Mouse (Mus musculus) heart, adult 2 months (tissue): Measurements from ENCODE around the gene Gm11042. TPM values are rescaled to one million over a fixed set of nuclear protein-coding genes. Genes with fewer than 3 reads are reported as not detected.
A peak's percentile ranks its signal among the peaks of the same experiment; 100 is the strongest.

ENCODE experiments used
- DNase-seq, 2 experiments: peaks; one replicate each; pipeline ENCODE4 v3.0.0; 2021
- H3K27ac ChIP-seq: fragments of 200-600 bp; 2 replicates; pipeline ENCODE4 v1.8.1; 2022
- H3K27me3 ChIP-seq: fragments of 200-500 bp; 2 replicates; pipeline ENCODE4 v1.6.1; 2012; ENCODE audit warnings: mild to moderate bottlenecking, low read length, inconsistent platforms, mixed read lengths; ENCODE audit not compliant: control insufficient read depth, insufficient read depth
- H3K36me3 ChIP-seq: fragments of 200-500 bp; 2 replicates; pipeline ENCODE4 v1.6.1; 2012; ENCODE audit warnings: low read length, inconsistent platforms; ENCODE audit not compliant: control insufficient read depth, insufficient read depth
- H3K4me1 ChIP-seq: fragments of 200-500 bp; 2 replicates; pipeline ENCODE4 v1.6.1; 2011; ENCODE audit warnings: low read length; ENCODE audit not compliant: control insufficient read depth, insufficient read depth
- H3K4me3 ChIP-seq: fragments of 200-600 bp; 2 replicates; pipeline ENCODE4 v1.8.1; 2022
- H3K79me2 ChIP-seq: fragments of 200-500 bp; replicated peaks from 2 replicates; pipeline ENCODE4 v1.6.1; 2012; ENCODE audit warnings: mild to moderate bottlenecking, inconsistent platforms, low read length, moderate library complexity, mixed read lengths; ENCODE audit not compliant: control insufficient read depth, insufficient read depth
- H3K9ac ChIP-seq: fragments of 200-500 bp; 2 replicates; pipeline ENCODE4 v1.6.1; 2012; ENCODE audit warnings: low read depth, mild to moderate bottlenecking, control low read depth, inconsistent platforms, low read length, mixed read lengths
- CTCF ChIP-seq: fragments of 200-600 bp; IDR thresholded peaks from 2 replicates; pipeline ENCODE4 v1.8.1; 2022; ENCODE audit warnings: antibody characterized with exemption, mild to moderate bottlenecking, moderate library complexity
- EP300 ChIP-seq: fragments of 200-500 bp; IDR thresholded peaks from 2 replicates; pipeline ENCODE4 v1.6.1; 2011; ENCODE audit warnings: low read depth, low read length, control low read depth; ENCODE audit not compliant: insufficient read depth
- POLR2A ChIP-seq: fragments of 200-500 bp; IDR thresholded peaks from 2 replicates; pipeline ENCODE4 v1.6.1; 2011; ENCODE audit warnings: mild to moderate bottlenecking, low read depth, low read length, control low read depth; ENCODE audit not compliant: insufficient read depth
- WGBS: fragments of 180-500 bp; shearing (Covaris S2); methylation state at CpG from one replicate; pipeline ENCODE4 v1.1.7; 2018; 5-methylcytosine and 5-hydroxymethylcytosine counted together
- intact Hi-C: fragments of 180-260 bp; cut with DNase I; formaldehyde crosslinking; loops from one replicate; pipeline ENCODE4 v1.15.1; 2025
- polyA plus RNA-seq: library from polyadenylated mRNA; depleted of rRNA; stranded (reverse); fragments of >200 nt; gene quantifications from 2 replicates; pipeline ENCODE4 v1.2.3, GENCODE M21; 2012
- total RNA-seq, 2 experiments: library from RNA; stranded (reverse); gene quantifications; 2 replicates each; pipeline ENCODE4 v1.2.3; 2021

The Gm11042 gene
- total and polyA plus RNA-seq, 3 experiments: not detected

GRCm38 (mm10) chr12:74303418-74304294, 12.5 kb downstream of the Gm11042 start:
- intact Hi-C loops: no loop called here
- no peak overlapping the region for H3K4me3 ChIP-seq
- no peaks in the 10 kb centered on the region for H3K79me2 ChIP-seq
- no peak for DNase-seq
- H3K27me3 ChIP-seq: no peaks in the 10 kb centered on the region
- H3K27ac ChIP-seq: no peak overlapping the region
- TF ChIP-seq POLR2A (no peak), CTCF (no peak), EP300 (no peak)
- no peaks in the 10 kb centered on the region for H3K36me3 ChIP-seq
- WGBS: 61% methylated on average over 9 of the region's 9 CpGs
- H3K4me1 ChIP-seq: no peaks in the 10 kb centered on the region
- no peak overlapping the region for H3K9ac ChIP-seq

DNA sequence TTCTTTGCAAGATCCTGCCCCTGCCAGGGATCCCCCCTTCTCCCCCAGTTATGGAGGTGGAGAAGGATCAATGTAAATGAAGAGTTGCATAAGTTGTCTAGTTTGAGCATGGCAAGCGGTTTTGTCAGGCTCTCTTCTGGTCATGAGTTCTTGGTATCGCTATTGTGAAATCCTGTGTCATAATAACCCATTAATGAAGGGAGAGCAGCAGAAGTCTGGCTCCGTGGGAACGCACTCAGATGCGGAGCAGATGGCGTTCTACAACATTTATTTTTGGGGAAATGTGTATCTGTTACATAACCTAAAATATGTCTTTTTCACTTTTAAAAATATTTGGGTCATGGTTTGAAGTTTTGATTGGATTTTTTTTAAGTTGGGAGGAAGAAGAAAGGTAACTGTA, 14.6 kb downstream of the Gm11042 start:
- Histone ChIP-seq H3K79me2 (no peaks in the 10 kb centered on the region), H3K27me3 (no peaks in the 10 kb centered on the region), H3K4me1 (no peaks in the 10 kb centered on the region), H3K36me3 (no peaks in the 10 kb centered on the region), H3K27ac (no peak overlapping the region), H3K4me3 (no peak overlapping the region), H3K9ac (no peak overlapping the region)
- TF ChIP-seq CTCF (no peak), POLR2A (no peak), EP300 (no peak)
- no peak for DNase-seq
- intact Hi-C loops: no loop called here
- 86% methylated on average over 6 of the region's 6 CpGs for WGBS

- H3K4me1 ChIP-seq: no peaks in the 10 kb centered on the region
- H3K36me3 ChIP-seq: no peaks in the 10 kb centered on the region
- no peak overlapping the region for H3K4me3 ChIP-seq
- no peaks in the 10 kb centered on the region for H3K27me3 ChIP-seq
- H3K9ac ChIP-seq: no peak overlapping the region
- no peak overlapping the region for H3K27ac ChIP-seq
- no peaks in the 10 kb centered on the region for H3K79me2 ChIP-seq
- intact Hi-C loops: no loop called here
- TF ChIP-seq CTCF (no peak), EP300 (no peak), POLR2A (no peak)
- 46% methylated on average over 5 of the region's 5 CpGs for WGBS
- no peak for DNase-seq
Measured at GRCm38 (mm10) chr12:74296374-74296773, 19.8 kb downstream of the Gm11042 start.

- peak; percentile 85 for TF ChIP-seq CTCF
- TF ChIP-seq POLR2A: no peak
- 1% methylated on average over 4 of the region's 4 CpGs for WGBS
- no peaks in the 10 kb centered on the region for H3K79me2 ChIP-seq
- no peaks in the 10 kb centered on the region for H3K27me3 ChIP-seq
- no peak for DNase-seq
- no peak overlapping the region for H3K4me3 ChIP-seq
- no peak overlapping the region for H3K9ac ChIP-seq
- no peaks in the 10 kb centered on the region for H3K36me3 ChIP-seq
- no peak overlapping the region for H3K27ac ChIP-seq
- intact Hi-C loops: loop anchor here (5.0 kb wide), 2 partner anchors 281 to 586 kb away; no protein-coding TSS in a partner anchor
- H3K4me1 ChIP-seq: no peaks in the 10 kb centered on the region
Measured at GRCm38 (mm10) chr12:74293624-74294023, 22.6 kb downstream of the Gm11042 start.

GRCm38 (mm10) chr12:74290983-74291382, 25.2 kb downstream of the Gm11042 start:
- intact Hi-C loops: loop anchor here (5.0 kb wide), 2 partner anchors 279 to 584 kb away; no protein-coding TSS in a partner anchor
- H3K79me2 ChIP-seq: no peaks in the 10 kb centered on the region
- H3K36me3 ChIP-seq: no peaks in the 10 kb centered on the region
- 80% methylated on average over 4 of the region's 4 CpGs for WGBS
- H3K4me1 ChIP-seq: no peaks in the 10 kb centered on the region
- H3K27me3 ChIP-seq: no peaks in the 10 kb centered on the region
- H3K27ac ChIP-seq: no peak overlapping the region
- TF ChIP-seq EP300 (no peak), POLR2A (no peak), CTCF (no peak)
- H3K4me3 ChIP-seq: no peak overlapping the region
- no peak overlapping the region for H3K9ac ChIP-seq
- DNase-seq: no peak

DNA sequence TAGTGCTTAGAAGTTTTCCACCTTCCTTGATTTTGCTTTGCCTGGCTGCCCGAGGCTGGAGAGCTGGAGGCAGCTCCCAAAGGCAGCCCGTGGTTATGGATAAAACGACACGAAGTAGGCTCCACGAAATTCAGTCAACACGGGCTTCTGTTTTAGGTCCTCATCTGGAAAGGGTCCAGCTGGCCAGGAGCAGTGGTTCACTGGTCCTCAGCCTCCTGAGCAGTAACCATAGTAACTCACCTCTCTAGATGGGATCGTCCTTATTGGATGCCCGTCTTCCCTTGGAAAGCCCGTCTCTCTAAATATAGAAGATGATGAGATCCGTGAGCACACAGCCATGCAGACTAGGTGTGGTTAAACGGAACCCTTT, 31.5 kb downstream of the Gm11042 start:
- H3K36me3 ChIP-seq: no peaks in the 10 kb centered on the region
- H3K4me3 ChIP-seq: no peak overlapping the region
- H3K79me2 ChIP-seq: no peaks in the 10 kb centered on the region
- H3K9ac ChIP-seq: no peak overlapping the region
- no peak for TF ChIP-seq CTCF
- TF ChIP-seq EP300: no peak
- no peak for TF ChIP-seq POLR2A
- DNase-seq: no peak
- no peaks in the 10 kb centered on the region for H3K4me1 ChIP-seq
- H3K27ac ChIP-seq: no peak overlapping the region
- 4% methylated on average over 11 of the region's 11 CpGs for WGBS
- H3K27me3 ChIP-seq: peaks cover 9% of the 10 kb centered on the region
- intact Hi-C loops: loop anchor here (5.0 kb wide), 1 partner anchor 717 kb away; no protein-coding TSS in a partner anchor
